Mouse (Mus musculus) limb, embryonic 14.5 days (tissue): ENCODE measurements around the gene Dock9. TPM values are rescaled to one million over a fixed set of nuclear protein-coding genes. Genes with fewer than 3 reads are reported as not detected.
A peak's percentile ranks its signal among the peaks of the same experiment; 100 is the strongest.

ENCODE experiments used
- ATAC-seq: fragments of 200-750 bp; cut with Nextera tagmentation; 2 replicates; pipeline ENCODE4 v1.8.0; 2017; ENCODE audit warnings: low read depth, moderate number of reproducible peaks, moderate TSS enrichment; ENCODE audit not compliant: low FRiP score
- DNase-seq: peaks from one replicate; pipeline ENCODE4 v3.0.0-alpha.2; 2015; ENCODE audit warnings: low spot score
- H3K27ac ChIP-seq: fragments of 300-500 bp; sonication (generic); replicated peaks from 2 replicates; pipeline ENCODE4 v1.5.1; 2014; ENCODE audit warnings: low read depth, mild to moderate bottlenecking, low read length, moderate library complexity, mixed read lengths
- H3K27me3 ChIP-seq: fragments of 300-500 bp; sonication (generic); 2 replicates; pipeline ENCODE4 v1.6.1; 2014; ENCODE audit warnings: low read length, mixed read lengths; ENCODE audit not compliant: control insufficient read depth, insufficient read depth
- H3K36me3 ChIP-seq: fragments of 300-500 bp; sonication (generic); 2 replicates; pipeline ENCODE4 v1.6.1; 2014; ENCODE audit warnings: mild to moderate bottlenecking, low read length, moderate library complexity, mixed read lengths; ENCODE audit not compliant: control insufficient read depth, insufficient read depth
- H3K4me1 ChIP-seq: fragments of 300-500 bp; sonication (generic); 2 replicates; pipeline ENCODE4 v1.6.1; 2014; ENCODE audit warnings: antibody characterized with exemption, low read length, mixed read lengths; ENCODE audit not compliant: control insufficient read depth, insufficient read depth
- H3K4me2 ChIP-seq: fragments of 300-500 bp; sonication (generic); replicated peaks from 2 replicates; pipeline ENCODE4 v1.6.1; 2014; ENCODE audit warnings: low read depth, mild to moderate bottlenecking, low read length, moderate library complexity; ENCODE audit not compliant: severe bottlenecking
- H3K4me3 ChIP-seq: fragments of 300-500 bp; sonication (generic); replicated peaks from 2 replicates; pipeline ENCODE4 v1.5.1; 2014; ENCODE audit warnings: low read length
- H3K9ac ChIP-seq: fragments of 300-500 bp; sonication (generic); 2 replicates; pipeline ENCODE4 v1.6.1; 2014; ENCODE audit warnings: mild to moderate bottlenecking, low read depth, low read length, moderate library complexity; ENCODE audit not compliant: severe bottlenecking
- H3K9me3 ChIP-seq: fragments of 300-500 bp; sonication (generic); 2 replicates; pipeline ENCODE4 v1.6.1; 2016; ENCODE audit warnings: low read length; ENCODE audit not compliant: control insufficient read depth
- POLR2A ChIP-seq: fragments of 200-500 bp; IDR thresholded peaks from 2 replicates; pipeline ENCODE4 v1.8.0; 2012; ENCODE audit warnings: inconsistent platforms, mild to moderate bottlenecking, moderate library complexity, borderline replicate concordance; ENCODE audit not compliant: insufficient read depth, insufficient read length; ENCODE audit errors: extremely low read depth
- WGBS: fragments of 180-500 bp; shearing (Covaris S2); extraction: QIAGEN DNeasy Blood & Tissue Kit; methylation state at CpG from one replicate; pipeline ENCODE4 v1.1.7; 2014; 5-methylcytosine and 5-hydroxymethylcytosine counted together
- polyA plus RNA-seq, 2 experiments: library from polyadenylated mRNA; depleted of rRNA in 1 of 2; stranded (reverse) in 1 of 2; unstranded in 1 of 2; fragments of >200 nt; fragmentation: Nextera tagmentation in 1 of 2; extraction: Ambion mirVana in 1 of 2; gene quantifications; 2 replicates each; pipeline versions ENCODE4 v1.2.1 to v1.2.3; 2012 to 2014

Dock9 gene
- polyA plus RNA-seq, 2 experiments = 13.8 to 19.7 TPM

- Histone ChIP-seq H3K9ac (no peak overlapping the region), H3K27me3 (no peaks in the 10 kb centered on the region), H3K36me3 (no peaks in the 10 kb centered on the region), H3K4me2 (no peak overlapping the region), H3K9me3 (no peaks in the 10 kb centered on the region), H3K4me1 (peaks cover 6% of the 10 kb centered on the region), H3K27ac (no peak overlapping the region), H3K4me3 (no peak overlapping the region)
- no peak for TF ChIP-seq POLR2A
- ATAC-seq (no peak), DNase-seq (no peak)
- WGBS = 65% methylated on average over 1 of the region's 1 CpGs
Measured at GRCm38 (mm10) chr14:121688175-121688574, 109.5 kb downstream of the Dock9 start.

- no peak for TF ChIP-seq POLR2A
- H3K4me2 ChIP-seq = no peak overlapping the region
- no peaks in the 10 kb centered on the region for H3K27me3 ChIP-seq
- H3K9ac ChIP-seq = no peak overlapping the region
- no peak overlapping the region for H3K4me3 ChIP-seq
- ATAC-seq (no peak), DNase-seq (no peak)
- WGBS = 73% methylated on average over 7 of the region's 7 CpGs
- peaks cover 6% of the 10 kb centered on the region for H3K4me1 ChIP-seq
- H3K27ac ChIP-seq = no peak overlapping the region
- no peaks in the 10 kb centered on the region for H3K36me3 ChIP-seq
- H3K9me3 ChIP-seq = no peaks in the 10 kb centered on the region
Measured at GRCm38 (mm10) chr14:121687274-121687673, 110.4 kb downstream of the Dock9 start.

- no peak for TF ChIP-seq POLR2A
- no peaks in the 10 kb centered on the region for H3K36me3 ChIP-seq
- ATAC-seq = no peak
- peak overlapping the region; percentile 62; the same call in 1 of the 2 replicates for H3K27ac ChIP-seq
- H3K9me3 ChIP-seq = no peaks in the 10 kb centered on the region
- no peak overlapping the region for H3K4me3 ChIP-seq
- DNase-seq = no peak
- H3K4me1 ChIP-seq = peaks cover 29% of the 10 kb centered on the region
- H3K9ac ChIP-seq = no peak overlapping the region
- no peak overlapping the region for H3K4me2 ChIP-seq
- H3K27me3 ChIP-seq = no peaks in the 10 kb centered on the region
- 78% methylated on average over 5 of the region's 5 CpGs for WGBS
Measured at GRCm38 (mm10) chr14:121678913-121679312, 118.7 kb downstream of the Dock9 start.

GRCm38 (mm10) chr14:121678445-121678844 lies 119.2 kb downstream of the Dock9 start:
- no peaks in the 10 kb centered on the region for H3K36me3 ChIP-seq
- H3K4me3 ChIP-seq = no peak overlapping the region
- no peak for TF ChIP-seq POLR2A
- WGBS = 42% methylated on average over 10 of the region's 10 CpGs
- ATAC-seq (peak; percentile 76), DNase-seq (peak; percentile 69)
- peak overlapping the region; percentile 62 for H3K27ac ChIP-seq
- no peaks in the 10 kb centered on the region for H3K9me3 ChIP-seq
- H3K9ac ChIP-seq = no peak overlapping the region
- H3K4me1 ChIP-seq = peaks cover 29% of the 10 kb centered on the region
- no peak overlapping the region for H3K4me2 ChIP-seq
- no peaks in the 10 kb centered on the region for H3K27me3 ChIP-seq

GRCm38 (mm10) chr14:121676596-121677330 lies 120.9 kb downstream of the Dock9 start:
- WGBS = 86% methylated on average over 11 of the region's 11 CpGs
- Histone ChIP-seq H3K36me3 (no peaks in the 10 kb centered on the region), H3K4me2 (no peak overlapping the region), H3K9ac (no peak overlapping the region), H3K27ac (no peak overlapping the region), H3K4me3 (no peak overlapping the region), H3K4me1 (peaks cover 29% of the 10 kb centered on the region), H3K9me3 (peaks cover 6% of the 10 kb centered on the region; the same call in 1 of the 2 replicates), H3K27me3 (no peaks in the 10 kb centered on the region)
- no peak for DNase-seq
- TF ChIP-seq POLR2A = no peak
- ATAC-seq = no peak
